In the genomic region with DNA sequence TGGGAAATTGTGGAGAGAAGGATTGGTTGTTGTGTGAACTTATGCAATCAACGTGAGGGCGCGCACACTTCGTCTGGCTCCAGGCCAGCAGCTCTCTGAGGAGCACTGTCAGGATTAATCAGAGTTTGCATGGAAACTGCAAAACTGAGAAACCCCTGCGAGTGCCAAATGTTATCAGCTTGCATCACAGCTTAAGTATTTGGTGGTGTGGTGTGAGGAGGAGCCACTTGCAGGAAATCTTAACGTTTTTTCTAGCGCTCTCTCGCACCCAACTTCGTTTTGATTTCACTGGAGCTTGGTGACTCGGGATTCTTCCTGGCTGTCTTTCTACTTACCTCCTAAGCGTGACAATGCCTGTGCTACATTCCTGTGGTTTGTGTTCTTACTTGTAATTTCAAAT, we compare ENCODE assay signal across 9 mouse cellular contexts.
DNase-seq lines count a peak whose midpoint lies in the region; ATAC-seq and TF ChIP-seq lines count a peak whose summit lies in the region.
"Had no signal": no experiment of that assay in that cellular context is flagged by ENCODE, and none has a peak within 500 bp of the region (broad histone marks: within the 10 kb centered on the region; RNA-seq: fewer than 3 reads in every experiment).

No protein-coding gene starts in this region.

- H3K9me3 ChIP-seq in heart, embryonic 14.5 days (ENCODE audit: control insufficient read depth, low read length), result no peaks in the 10 kb centered on the region

- 21% methylated on average over 11 of the region's 11 CpGs for whole genome bisulfite sequencing in heart, embryonic 14.5 days

- no peak overlapping the region for H3K9ac ChIP-seq in heart, embryonic 14.5 days (ENCODE audit: low read length)

- H3K27me3 ChIP-seq in heart, embryonic 14.5 days (ENCODE audit: control insufficient read depth, insufficient read depth, low read length), result no peaks in the 10 kb centered on the region
- H3K27me3 ChIP-seq: megakaryocyte, embryonic 14.5 days had no signal

- 0 out of 2 replicates have a peak, but pooled peaks have one; percentile 50 for ATAC-seq in heart, embryonic 14.5 days (ENCODE audit: insufficient number of reproducible peaks, insufficient read depth, low FRiP score, low read depth)
- ATAC-seq in erythroid progenitor cell, adult 5-6 weeks (replicated peaks; ENCODE audit: low FRiP score, poor library complexity, severe bottlenecking), result no peak

- H3K4me2 ChIP-seq in heart, embryonic 14.5 days (ENCODE audit: low read length), result peak overlapping the region; percentile 51

- DNase-seq in layer of hippocampus, adult 11-12 months (ENCODE audit: low spot score), result peak; percentile 9
- no peak for DNase-seq in layer of hippocampus, adult 9-11 months
- DNase-seq in brain, embryonic 14.5 days (ENCODE audit: low read depth), result peak; percentile 84
- DNase-seq in lung, postnatal 14 days, result peak; percentile 65
- DNase-seq in thymus, postnatal 0 days (ENCODE audit: low spot score), result no peak
- DNase-seq in cerebellum, adult 9-10 months, result no peak

- TF ChIP-seq CTCF in brain, embryonic 14.5 days (IDR thresholded peaks at IDR 0.05; ENCODE audit: borderline replicate concordance, extremely low read depth, insufficient read depth, insufficient read length), result no peak

- no peak for TF ChIP-seq POLR2A in brain, embryonic 14.5 days (IDR thresholded peaks at IDR 0.05; ENCODE audit: borderline replicate concordance, extremely low read depth, insufficient read depth, insufficient read length, poor library complexity, severe bottlenecking)

- peaks cover 6% of the 10 kb centered on the region in 2 experiments; a peak in 2 of 4 replicates for H3K4me1 ChIP-seq in heart, embryonic 14.5 days (ENCODE audit: control insufficient read depth in 2 of 2, insufficient read depth in 2 of 2, low read length in 2 of 2)
- H3K4me1 ChIP-seq: megakaryocyte, embryonic 14.5 days had no signal

- H3K36me3 ChIP-seq in heart, embryonic 14.5 days (ENCODE audit: control insufficient read depth, insufficient read depth, low read length), result no peaks in the 10 kb centered on the region

- H3K27ac ChIP-seq in heart, embryonic 14.5 days (replicated peaks in 1 of 2; ENCODE audit: control insufficient read depth in 1 of 2, insufficient read depth in 1 of 2, low read depth in 2 of 2, low read length in 2 of 2), result no peak overlapping the region

- no peak overlapping the region for H3K4me3 ChIP-seq in heart, embryonic 14.5 days (ENCODE audit: control insufficient read depth in 1 of 2, insufficient read depth in 1 of 2, low read depth in 1 of 2, low read length in 2 of 2)
- H3K4me3 ChIP-seq: megakaryocyte, embryonic 14.5 days had no signal

Comparison
In these comparisons a context has a peak if more than half of its experiments do, and no peak if none do; other contexts are left out.
1. DNase-seq: peak in layer of hippocampus, adult 11-12 months (single experiment), brain, embryonic 14.5 days (single experiment) and lung, postnatal 14 days (single experiment); none in layer of hippocampus, adult 9-11 months (single experiment), thymus, postnatal 0 days (single experiment) and cerebellum, adult 9-10 months (single experiment).